Mouse (Mus musculus): ENCODE measurements around the gene Mtfp1.

DNA sequence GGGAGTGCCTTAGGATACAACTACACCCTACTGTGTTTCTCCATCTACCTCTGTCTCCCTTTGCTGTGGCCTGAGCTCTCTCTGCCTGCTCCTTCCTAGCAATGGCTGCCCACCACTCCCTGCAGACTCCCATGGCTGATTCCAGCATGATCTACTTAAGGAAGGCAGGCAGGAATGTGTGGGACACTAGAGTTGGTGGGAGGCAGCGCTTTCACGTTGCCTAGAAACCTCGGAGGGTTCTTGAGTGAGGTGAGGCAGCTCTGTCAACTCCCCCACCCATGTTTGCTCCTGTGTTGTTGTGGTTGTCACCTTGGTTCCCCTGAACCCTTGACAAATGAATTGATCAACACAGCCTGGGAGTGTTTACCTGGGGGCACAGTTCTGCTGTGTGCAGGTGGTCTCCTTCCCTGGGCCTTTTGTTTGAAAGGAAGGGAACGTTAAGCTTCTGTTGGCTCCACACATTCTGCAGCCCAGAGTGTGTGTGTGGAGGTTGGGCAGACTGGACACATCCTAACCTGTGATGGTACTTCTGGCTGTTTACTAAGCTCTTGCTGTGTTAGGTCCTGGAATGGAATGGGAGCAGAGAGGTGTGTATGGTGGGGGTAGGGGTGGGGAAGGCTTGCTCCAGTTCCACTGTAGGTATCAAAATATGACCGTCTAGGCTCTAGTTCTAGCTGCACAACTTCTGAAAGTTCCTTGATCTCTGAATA, 34.2 kb downstream of the Mtfp1 start:
- TF ChIP-seq CTCF (IDR thresholded peaks at IDR 0.05; ENCODE audit: low read depth, low read length) = no peak
- no peak for TF ChIP-seq POLR2AphosphoS5 (IDR thresholded peaks at IDR 0.05; ENCODE audit: insufficient replicate concordance, low read depth, low read length)

Data from G1E (cell line).